Mouse (Mus musculus): Measurements from ENCODE around the gene Smgc.
A peak's percentile ranks its signal among the peaks of the same experiment; 100 is the strongest.

DNA sequence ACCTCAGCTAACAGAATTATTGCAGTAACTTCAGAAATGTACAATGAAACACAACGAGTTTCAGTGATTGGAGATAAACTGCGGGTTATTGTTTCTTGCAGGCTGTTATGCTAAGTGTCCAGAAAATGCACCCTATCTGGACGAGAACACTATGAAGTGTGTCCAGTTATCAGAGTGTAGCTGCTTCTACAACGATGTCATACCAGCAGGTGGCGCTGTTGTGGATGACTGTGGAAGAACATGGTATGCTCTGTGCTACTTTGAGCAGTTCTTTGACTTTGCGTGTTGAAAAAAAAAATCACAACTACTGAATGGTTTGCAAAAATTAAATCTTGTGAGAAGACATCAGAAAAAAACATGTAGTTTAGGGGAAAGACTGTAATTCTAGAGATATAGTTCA, 62.2 kb downstream of the Smgc start:
- TF ChIP-seq CTCF (IDR thresholded peaks at IDR 0.05; ENCODE audit: low read depth), result peak; percentile 45
- no peak for TF ChIP-seq EP300 (IDR thresholded peaks at IDR 0.05; ENCODE audit: low read depth)
